Mouse (Mus musculus): ENCODE data around the gene Ppcdc.
A peak's percentile ranks its signal among the peaks of the same experiment; 100 is the strongest.

Ppcdc gene

GRCm38 (mm10) chr9:57439522-57440295 lies at the start of gene Ppcdc:
Ppcdc (minus strand) TSS chr9:57440124.
- DNase-seq (ENCODE audit: extremely low spot score, low read depth, low spot score) = peak; percentile 90

GRCm38 (mm10) chr9:57487807-57488206 lies 47.9 kb upstream of the Ppcdc start:
- no peak for DNase-seq (ENCODE audit: extremely low spot score, low read depth, low spot score)

GRCm38 (mm10) chr9:57485774-57486173 lies 45.9 kb upstream of the Ppcdc start:
- peak; percentile 64 for DNase-seq (ENCODE audit: extremely low spot score, low read depth, low spot score)

- no peak for DNase-seq (ENCODE audit: extremely low spot score, low read depth, low spot score)
These were observed 29.0 kb upstream of the Ppcdc start for GRCm38 (mm10) chr9:57468914-57469313.

- DNase-seq (ENCODE audit: extremely low spot score, low read depth, low spot score) = peak; percentile 76
These were observed 28.1 kb upstream of the Ppcdc start, which contains the start of gene Scamp5 for GRCm38 (mm10) chr9:57467896-57468549. Scamp5 (minus strand) TSS chr9:57468060.

- no peak for DNase-seq (ENCODE audit: extremely low spot score, low read depth, low spot score)
These were observed 27.4 kb upstream of the Ppcdc start for GRCm38 (mm10) chr9:57467271-57467771.

GRCm38 (mm10) chr9:57466101-57466500 lies 26.2 kb upstream of the Ppcdc start:
- no peak for DNase-seq (ENCODE audit: extremely low spot score, low read depth, low spot score)

- no peak for DNase-seq (ENCODE audit: extremely low spot score, low read depth, low spot score)
These were observed 22.9 kb upstream of the Ppcdc start for GRCm38 (mm10) chr9:57462866-57463265.

GRCm38 (mm10) chr9:57459707-57460106 lies 19.8 kb upstream of the Ppcdc start:
- no peak for DNase-seq (ENCODE audit: extremely low spot score, low read depth, low spot score)

- no peak for DNase-seq (ENCODE audit: extremely low spot score, low read depth, low spot score)
These were observed 13.6 kb upstream of the Ppcdc start for GRCm38 (mm10) chr9:57453516-57453915.

GRCm38 (mm10) chr9:57452624-57453462 lies 12.9 kb upstream of the Ppcdc start:
- no peak for DNase-seq (ENCODE audit: extremely low spot score, low read depth, low spot score)

GRCm38 (mm10) chr9:57449715-57450114 lies 9.8 kb upstream of the Ppcdc start:
- no peak for DNase-seq (ENCODE audit: extremely low spot score, low read depth, low spot score)

- no peak for DNase-seq (ENCODE audit: extremely low spot score, low read depth, low spot score)
These were observed 696 bp upstream of the Ppcdc start for GRCm38 (mm10) chr9:57440620-57441019.

GRCm38 (mm10) chr9:57439083-57439482 lies 841 bp downstream of the Ppcdc start:
- no peak for DNase-seq (ENCODE audit: extremely low spot score, low read depth, low spot score)

GRCm38 (mm10) chr9:57437896-57438614 lies 1.9 kb downstream of the Ppcdc start:
- no peak for DNase-seq (ENCODE audit: extremely low spot score, low read depth, low spot score)

GRCm38 (mm10) chr9:57436166-57436565 lies 3.8 kb downstream of the Ppcdc start:
- DNase-seq (ENCODE audit: extremely low spot score, low read depth, low spot score) = no peak

GRCm38 (mm10) chr9:57434405-57435165 lies 5.3 kb downstream of the Ppcdc start:
- no peak for DNase-seq (ENCODE audit: extremely low spot score, low read depth, low spot score)

- peak; percentile 41 for DNase-seq (ENCODE audit: extremely low spot score, low read depth, low spot score)
These were observed 6.6 kb downstream of the Ppcdc start for GRCm38 (mm10) chr9:57433097-57434032.

- no peak for DNase-seq (ENCODE audit: extremely low spot score, low read depth, low spot score)
These were observed 7.4 kb downstream of the Ppcdc start for GRCm38 (mm10) chr9:57432480-57432879.
